Mouse (Mus musculus) regulatory T cell (primary cell): ENCODE data around the gene Trim34b.
"Not testable (repeated sequence)": the region's sequence is repeated elsewhere in the genome, so short reads cannot be mapped to it uniquely, and the experiment has no call there.

ENCODE experiments used
- in situ Hi-C: fragments of 300-600 bp; cut with MboI, MseI; formaldehyde crosslinking; loops from one replicate; pipeline ENCODE4 v1.15.1; 2025; ENCODE audit warnings: high pct_unique_total_duplicates

The Trim34b gene

GRCm38 (mm10) chr7:104329171-104329570 is at the start of gene Trim34b:
Trim34b (plus strand) TSS chr7:104329471.
- in situ Hi-C loops: not testable (repeated sequence)

DNA sequence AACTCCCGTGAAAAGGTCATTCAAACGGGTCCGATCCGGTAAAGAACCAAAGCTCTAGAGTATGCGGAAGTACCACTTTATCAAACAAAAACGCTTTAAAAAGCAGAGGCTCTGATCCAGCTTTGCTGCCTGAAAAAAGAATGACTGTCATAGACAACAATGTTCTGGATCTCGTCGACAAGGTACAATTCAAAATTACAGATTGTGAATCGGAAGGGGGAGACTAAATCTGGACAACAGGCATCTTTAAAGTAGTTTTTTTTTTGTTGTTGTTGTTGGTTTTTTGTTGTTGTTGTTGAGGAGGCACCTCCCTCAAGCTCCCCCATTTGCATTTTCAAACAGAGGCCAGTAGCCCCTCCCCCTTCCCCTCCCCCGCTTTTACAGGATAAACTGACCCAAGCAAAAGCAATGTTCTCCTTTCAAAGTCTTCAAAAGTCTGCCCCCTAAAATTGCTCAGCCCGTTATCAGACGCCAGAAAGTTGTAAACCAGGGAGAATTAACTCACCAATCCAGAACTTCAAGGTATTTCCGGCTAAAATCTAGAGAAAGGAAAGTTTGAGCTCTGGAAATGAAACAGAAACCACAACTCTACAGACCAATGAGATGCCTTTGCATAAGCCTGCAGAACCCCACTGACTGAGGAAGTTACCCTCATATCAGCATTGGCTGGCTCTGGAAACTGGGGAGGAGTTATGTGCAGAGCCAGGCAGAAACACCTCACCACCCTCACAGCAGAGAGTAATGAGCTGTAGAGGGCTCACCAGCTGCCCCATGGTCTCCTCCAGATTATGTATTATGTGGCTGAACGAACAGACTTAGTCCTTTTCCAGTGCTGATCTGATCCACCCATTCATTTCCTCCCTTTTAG is 41.5 kb upstream of the Trim34b start, which contains the start of gene Trim5:
Trim5 (minus strand) TSS at position 519 of the 868 bp plus-strand sequence.
- in situ Hi-C loops: loop anchor here (25.0 kb wide), 1 partner anchor 1124 kb away; the partner anchor contains the start of genes Cnga4 and Fam160a2

DNA sequence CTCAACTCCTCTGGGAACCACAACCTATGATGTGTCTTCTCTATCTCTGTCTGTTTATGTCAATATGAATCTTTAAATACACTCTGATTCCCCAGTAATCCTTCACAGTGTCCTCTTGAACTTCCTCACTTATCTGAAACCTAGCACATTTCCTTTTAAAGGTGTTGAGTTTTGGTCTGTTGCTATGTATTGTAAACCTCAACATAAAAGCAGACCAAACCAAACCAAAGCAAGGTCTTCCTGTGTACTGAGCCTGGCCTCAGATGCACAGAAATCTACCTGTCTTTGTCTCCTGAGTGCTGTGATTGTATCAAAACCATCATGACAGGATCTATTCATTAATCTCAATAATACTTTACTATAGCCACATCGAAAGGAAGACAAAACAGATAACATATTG is 38.6 kb upstream of the Trim34b start:
- in situ Hi-C loops: loop anchor here (25.0 kb wide), 1 partner anchor 1122 kb away; the partner anchor contains the start of genes Cnga4 and Fam160a2

GRCm38 (mm10) chr7:104291638-104292400 is 37.5 kb upstream of the Trim34b start:
- in situ Hi-C loops: loop anchor here (25.0 kb wide), 1 partner anchor 1120 kb away; the partner anchor contains the start of genes Cnga4 and Fam160a2

DNA sequence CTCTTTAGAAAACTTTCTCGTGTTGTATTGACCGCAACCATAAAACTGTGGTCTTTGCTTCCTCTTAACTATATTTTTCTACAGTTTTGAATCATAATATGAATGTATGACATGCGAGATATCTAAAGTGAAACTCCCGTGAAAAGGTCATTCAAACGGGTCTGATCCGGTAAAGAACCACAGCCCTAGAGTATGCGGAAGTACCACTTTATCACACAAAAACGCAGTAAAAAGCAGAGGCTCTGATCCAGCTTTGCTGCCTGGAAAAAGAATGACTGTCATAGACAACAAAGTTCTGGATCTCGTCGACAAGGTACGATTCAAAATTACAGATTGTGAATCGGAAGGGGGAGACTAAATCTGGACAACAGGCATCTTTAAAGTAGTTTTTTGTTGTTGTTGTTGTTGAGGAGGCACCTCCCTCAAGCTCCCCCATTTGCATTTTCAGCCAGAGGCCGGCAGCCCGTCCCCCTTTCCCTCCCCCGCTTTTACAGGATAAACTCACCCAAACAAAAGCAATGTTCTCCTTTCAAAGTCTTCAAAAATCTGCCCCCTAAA is 14.4 kb upstream of the Trim34b start:
- in situ Hi-C loops: loop anchor here (5.0 to 10.0 kb wide), 2 partner anchors 42 to 70 kb away; partner anchors contain the start of gene Trim34a

GRCm38 (mm10) chr7:104315369-104316080 is 13.7 kb upstream of the Trim34b start, which contains the start of gene Trim12a:
Trim12a (minus strand) TSS chr7:104315466.
- in situ Hi-C loops: loop anchor here (5.0 to 10.0 kb wide), 2 partner anchors 42 to 71 kb away; partner anchors contain the start of gene Trim34a

DNA sequence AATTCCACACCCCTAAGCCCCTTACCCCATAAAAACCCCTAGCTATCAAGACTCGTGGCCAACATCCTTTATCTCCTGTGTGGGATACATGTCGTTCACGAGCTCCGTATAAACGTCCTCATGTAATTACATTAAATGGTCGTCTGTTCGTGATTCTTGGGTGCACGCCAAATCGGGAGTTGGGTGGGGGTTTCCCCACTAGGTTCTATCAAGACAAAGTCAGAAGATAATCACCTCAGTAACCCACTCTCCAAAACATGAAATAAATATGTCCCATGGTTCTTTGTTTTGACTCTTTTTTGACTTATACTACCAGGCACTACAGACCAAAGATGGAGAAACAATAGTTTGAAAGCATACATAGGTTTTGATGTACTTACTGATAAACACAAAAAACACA is 7.2 kb upstream of the Trim34b start:
- in situ Hi-C loops: no loop called here

DNA sequence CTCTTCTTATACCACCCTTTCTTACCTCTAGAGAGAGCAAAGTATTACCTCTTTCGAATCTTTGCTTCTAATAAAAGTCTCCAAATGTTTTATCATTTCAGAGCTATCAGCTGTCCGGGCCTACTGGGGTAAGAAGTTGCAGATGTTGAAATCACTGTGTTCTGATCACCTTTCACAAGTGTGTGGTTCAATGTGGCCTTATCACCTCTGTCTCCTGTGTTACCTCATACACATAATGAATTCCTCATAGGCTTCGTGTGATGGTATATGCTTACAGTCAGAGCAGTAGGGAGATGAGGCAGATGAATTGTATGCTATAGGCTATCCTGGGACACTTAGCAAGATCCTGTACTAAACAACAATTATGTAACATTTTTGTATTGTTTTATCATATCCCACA is 6.3 kb downstream of the Trim34b start:
- in situ Hi-C loops: not testable (repeated sequence)

DNA sequence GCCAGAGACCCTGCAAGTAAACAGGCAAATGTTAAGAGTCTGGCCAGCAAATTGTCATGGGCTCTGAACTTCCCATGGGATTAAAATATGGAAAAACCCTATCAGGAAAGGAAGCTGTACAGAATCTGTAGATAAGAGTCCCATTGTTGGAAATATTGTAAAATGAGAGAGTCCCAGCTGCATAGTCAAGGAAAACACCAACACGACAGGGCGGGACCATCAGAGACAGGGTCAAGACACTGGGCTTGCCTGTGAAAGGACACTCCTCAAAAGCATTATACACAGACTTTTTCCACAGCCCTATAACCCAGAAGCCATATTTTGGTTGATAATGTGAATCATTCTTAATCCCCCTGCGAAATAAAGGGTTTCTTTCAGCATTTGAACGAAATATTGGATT is 11.5 kb downstream of the Trim34b start:
- in situ Hi-C loops: loop anchor here (10.0 kb wide), 1 partner anchor 1856 kb away; the partner anchor contains the start of genes Olfr543 and Olfr544

DNA sequence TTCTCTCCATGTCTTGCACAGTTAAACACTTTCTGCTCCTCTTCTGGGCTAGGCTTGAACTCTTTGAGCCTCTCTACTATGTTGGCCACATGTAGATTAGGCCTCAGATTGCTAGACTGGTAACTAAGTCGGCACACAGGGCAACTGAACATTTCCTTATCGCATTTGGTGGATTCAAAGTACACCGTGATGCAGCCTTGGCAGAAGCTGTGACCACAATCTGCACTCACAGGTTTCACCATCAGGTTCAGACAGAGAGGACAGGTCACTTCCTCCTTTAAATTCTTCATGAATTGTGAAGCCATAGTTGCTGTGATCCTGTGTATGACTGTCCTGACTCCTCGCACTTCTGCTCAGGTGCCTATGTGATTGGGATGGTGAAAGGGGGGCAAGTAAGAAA is 18.8 kb downstream of the Trim34b start:
- in situ Hi-C loops: loop anchor here (10.0 kb wide), 1 partner anchor 1863 kb away; the partner anchor contains the start of genes Olfr543 and Olfr544

DNA sequence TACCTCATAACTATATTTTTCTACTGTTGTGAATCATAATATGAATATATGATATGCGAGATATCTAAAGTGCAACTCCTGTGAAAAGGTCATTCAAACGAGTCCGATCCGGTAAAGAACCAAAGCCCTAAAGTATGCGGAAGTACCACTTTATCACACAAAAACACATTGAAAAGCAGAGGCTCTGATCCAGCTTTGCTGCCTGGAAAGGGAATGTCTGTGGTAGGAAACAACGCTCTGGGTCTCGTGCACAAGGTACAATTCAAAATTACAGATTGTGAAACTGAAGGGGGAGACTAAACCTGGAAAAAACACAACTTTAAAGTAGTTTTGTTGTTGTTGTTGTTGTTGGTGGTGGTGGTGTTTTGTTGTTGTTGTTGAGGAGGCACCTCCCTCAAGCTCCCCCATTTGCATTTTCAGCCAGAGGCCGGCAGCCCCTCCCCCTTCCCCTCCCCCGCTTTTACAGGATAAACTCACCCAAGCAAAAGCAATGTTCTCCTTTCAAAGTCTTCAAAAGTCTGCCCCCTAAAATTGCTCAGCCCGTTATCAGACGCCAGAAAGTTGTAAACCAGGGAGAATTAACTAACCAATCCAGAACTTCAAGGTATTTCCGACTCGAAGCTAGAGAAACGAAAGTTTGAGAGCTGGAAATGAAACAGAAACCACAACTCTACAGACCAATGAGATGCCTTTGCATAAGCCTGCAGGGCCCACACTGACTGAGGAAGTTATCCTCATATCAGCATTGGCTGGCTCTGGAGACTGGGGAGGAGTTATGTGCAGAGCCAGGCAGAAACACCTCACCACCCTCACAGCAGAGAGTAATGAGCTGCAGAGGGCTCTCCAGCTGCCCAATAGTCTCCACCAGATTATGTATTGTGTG is 23.7 kb downstream of the Trim34b start, which contains the start of gene Trim12c:
Trim12c (minus strand) TSS at position 646 of the 883 bp plus-strand sequence.
- in situ Hi-C loops: loop anchor here (5.0 kb wide), 1 partner anchor 94 kb away; no protein-coding TSS in a partner anchor

DNA sequence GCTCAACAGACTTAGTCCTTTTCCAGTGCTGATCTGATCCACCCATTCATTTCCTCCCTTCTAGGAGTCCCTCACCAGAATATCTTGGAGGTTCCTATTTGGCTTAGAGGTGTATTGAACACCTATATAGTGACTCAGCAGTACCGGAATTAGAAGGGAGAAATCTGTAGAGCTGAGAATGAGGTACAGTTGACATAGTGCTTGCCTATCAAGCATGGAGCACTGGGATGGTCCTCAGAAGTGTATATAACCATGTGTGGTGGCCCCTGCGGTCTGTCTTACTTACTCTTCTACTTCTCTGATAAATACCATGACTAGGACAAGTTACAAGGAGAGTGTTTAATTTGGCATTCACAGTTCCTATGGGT is 24.3 kb downstream of the Trim34b start:
- in situ Hi-C loops: loop anchor here (5.0 kb wide), 1 partner anchor 94 kb away; no protein-coding TSS in a partner anchor

DNA sequence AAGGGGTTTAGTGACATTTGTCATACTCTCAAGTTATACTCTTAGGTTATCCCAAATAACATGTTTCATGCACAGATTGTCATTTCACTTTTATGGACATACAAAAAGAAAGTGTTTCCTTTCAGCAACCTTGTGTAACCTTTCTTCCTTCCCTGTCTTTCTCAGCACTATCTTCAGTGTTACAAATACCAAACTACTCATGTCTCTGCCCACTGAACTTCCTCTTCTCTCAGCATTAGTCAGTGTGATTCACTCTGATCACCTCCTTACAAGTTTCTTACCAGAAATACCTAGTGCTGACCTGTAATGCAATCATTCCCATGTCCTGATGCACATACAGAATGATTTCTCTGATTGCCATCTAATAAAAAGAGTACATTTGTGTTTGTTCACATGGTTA is 37.1 kb downstream of the Trim34b start:
- in situ Hi-C loops: loop anchor here (5.0 kb wide), 1 partner anchor 236 kb away; the partner anchor contains the start of gene Olfr655

GRCm38 (mm10) chr7:104369736-104370414 is 40.6 kb downstream of the Trim34b start, which contains the start of gene Trim30b:
Trim30b (minus strand) TSS chr7:104369884.
- in situ Hi-C loops: loop anchor here (5.0 kb wide), 1 partner anchor 232 kb away; the partner anchor contains the start of gene Olfr655
